Mouse (Mus musculus): ENCODE measurements around the gene Rb1.

The Rb1 gene

GRCm38 (mm10) chr14:73258181-73258580 is 67.4 kb downstream of the Rb1 start:
- DNase-seq = no peak

- no peak for DNase-seq
Observed at GRCm38 (mm10) chr14:73257348-73257747, 68.3 kb downstream of the Rb1 start.

GRCm38 (mm10) chr14:73255426-73255970 is 70.1 kb downstream of the Rb1 start:
- no peak for DNase-seq

GRCm38 (mm10) chr14:73254412-73254811 is 71.2 kb downstream of the Rb1 start:
- DNase-seq = peak; percentile 48

- peak; percentile 87 for DNase-seq
Observed at GRCm38 (mm10) chr14:73253453-73254251, 72.0 kb downstream of the Rb1 start.

GRCm38 (mm10) chr14:73252276-73252675 is 73.3 kb downstream of the Rb1 start:
- no peak for DNase-seq

- DNase-seq = no peak
Observed at GRCm38 (mm10) chr14:73250056-73250455, 75.6 kb downstream of the Rb1 start.

GRCm38 (mm10) chr14:73244061-73244597 is 81.5 kb downstream of the Rb1 start:
- no peak for DNase-seq

- DNase-seq = no peak
Observed at GRCm38 (mm10) chr14:73239857-73240256, 85.8 kb downstream of the Rb1 start.

GRCm38 (mm10) chr14:73239291-73239690 is 86.3 kb downstream of the Rb1 start:
- DNase-seq = peak; percentile 38

GRCm38 (mm10) chr14:73238498-73239250 is 86.9 kb downstream of the Rb1 start:
- DNase-seq = peak; percentile 58

- DNase-seq = peak; percentile 81
Observed at GRCm38 (mm10) chr14:73237848-73238321, 87.7 kb downstream of the Rb1 start, which contains the start of gene Lpar6. Gene Lpar6, plus strand, starts transcription at chr14:73237895.

- peak; percentile 13 for DNase-seq
Observed at GRCm38 (mm10) chr14:73234468-73235031, 91.1 kb downstream of the Rb1 start.

GRCm38 (mm10) chr14:73231286-73231982 is 94.2 kb downstream of the Rb1 start:
- DNase-seq = peak; percentile 27

- DNase-seq = no peak
Observed at GRCm38 (mm10) chr14:73226849-73227248, 98.8 kb downstream of the Rb1 start.

- no peak for DNase-seq
Observed at GRCm38 (mm10) chr14:73226346-73226745, 99.3 kb downstream of the Rb1 start.

GRCm38 (mm10) chr14:73222316-73222970 is 103.2 kb downstream of the Rb1 start:
- DNase-seq = no peak

- DNase-seq = no peak
Observed at GRCm38 (mm10) chr14:73217062-73217461, 108.6 kb downstream of the Rb1 start.

- DNase-seq = no peak
Observed at GRCm38 (mm10) chr14:73211477-73211876, 114.1 kb downstream of the Rb1 start.

- DNase-seq = no peak
Observed at GRCm38 (mm10) chr14:73210196-73210595, 115.4 kb downstream of the Rb1 start.

- no peak for DNase-seq
Observed at GRCm38 (mm10) chr14:73209262-73209661, 116.4 kb downstream of the Rb1 start.

- DNase-seq = no peak
Observed at GRCm38 (mm10) chr14:73204016-73204415, 121.6 kb downstream of the Rb1 start.
